Mouse (Mus musculus) gastrocnemius, postnatal 14 days (tissue): Measurements from ENCODE around the gene Frs3. TPM values are rescaled to one million over a fixed set of nuclear protein-coding genes. Genes with fewer than 3 reads are reported as not detected.

Source experiments
- DNase-seq: peaks from one replicate; pipeline ENCODE4 v3.0.0; 2021; ENCODE audit warnings: mixed read lengths
- intact Hi-C: fragments of 180-260 bp; cut with DNase I; formaldehyde crosslinking; loops from one replicate; pipeline ENCODE4 v1.15.1; 2025; ENCODE audit warnings: low total_unique reads
- total RNA-seq, 2 experiments: library from RNA; stranded (reverse); gene quantifications; 2 replicates each; pipeline ENCODE4 v1.2.3; 2021

The Frs3 gene
- total RNA-seq, 2 experiments from 2014 or later, result 3.0 to 3.1 TPM

DNA sequence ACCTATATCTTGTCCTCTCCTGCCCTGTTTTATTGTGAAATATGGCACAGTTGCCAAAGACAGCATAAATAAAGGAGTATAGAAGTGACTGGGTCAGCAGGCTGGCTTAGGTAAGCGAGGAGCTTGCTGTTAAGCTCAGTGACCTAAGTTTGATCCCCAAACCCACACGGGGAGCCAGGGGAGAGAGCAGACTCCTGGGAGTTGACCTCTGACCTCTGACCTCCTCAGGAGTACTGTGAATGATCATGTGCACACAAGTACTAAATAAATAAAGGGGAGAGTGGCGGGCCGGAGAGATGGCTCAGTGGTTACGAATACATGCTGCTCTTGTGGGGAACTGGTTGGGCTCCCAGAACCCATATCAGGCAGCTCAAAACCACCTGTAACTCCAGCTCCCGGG, 61.3 kb downstream of the Frs3 start:
- DNase-seq, result no peak
- intact Hi-C loops, result no loop called here

- intact Hi-C loops, result no loop called here
- DNase-seq, result no peak
Measured at GRCm38 (mm10) chr17:47751811-47752210, 63.0 kb downstream of the Frs3 start.

GRCm38 (mm10) chr17:47753130-47753775, 64.4 kb downstream of the Frs3 start:
- intact Hi-C loops, result no loop called here
- DNase-seq, result no peak

Other genes starting within 250 kb of the Frs3 start
- 10 to 100 TPM in 1 of 2 experiments, 1 to 10 TPM in 1; 9.5 to 10.2 TPM for gene Taf8, start 186.7 kb upstream of the Frs3 start, total RNA-seq
- gene Ccnd3, start 184.0 kb upstream of the Frs3 start, total RNA-seq, result 10 to 100 TPM; 57.0 to 63.3 TPM
- 10 to 100 TPM; 12.3 to 14.8 TPM for gene Bysl, start 77.5 kb upstream of the Frs3 start, total RNA-seq
- gene Med20, start 77.4 kb upstream of the Frs3 start, total RNA-seq, result 10 to 100 TPM; 10.3 to 12.6 TPM
- 1 to 10 TPM; 1.2 to 1.9 TPM for gene Gm20517, start 77.4 kb upstream of the Frs3 start, total RNA-seq
- gene Usp49, start 58.3 kb upstream of the Frs3 start, total RNA-seq, result 1 to 10 TPM; 3.2 to 4.3 TPM
- gene Tomm6, start 644 bp upstream of the Frs3 start, total RNA-seq, result 100 to 1,000 TPM; 147 to 153 TPM
- under 1 TPM; 0.24 to 0.47 TPM for gene Gm21981, start 5.4 kb downstream of the Frs3 start, total RNA-seq
- 1 to 10 TPM; 1.3 to 2.2 TPM for gene Prickle4, start 5.7 kb downstream of the Frs3 start, total RNA-seq
- gene Pgc, start 37.8 kb downstream of the Frs3 start, total RNA-seq, result not detected
- gene Tfeb, start 48.0 kb downstream of the Frs3 start, total RNA-seq, result 10 to 100 TPM; 60.0 to 66.0 TPM
- gene Mdfi, start 145.7 kb downstream of the Frs3 start, total RNA-seq, result 1 to 10 TPM; 2.4 to 3.5 TPM
- 1 to 10 TPM; 7.5 to 9.2 TPM for gene Foxp4, start 235.6 kb downstream of the Frs3 start, total RNA-seq